Mouse (Mus musculus) midbrain, embryonic 10.5 days (tissue): Measurements from ENCODE around the gene Shc2. TPM values are rescaled to one million over a fixed set of nuclear protein-coding genes. Genes with fewer than 3 reads are reported as not detected.

Experiments used
- polyA plus RNA-seq: library from polyadenylated mRNA; unstranded; fragments of >200 nt; fragmentation: Nextera tagmentation; extraction: Ambion mirVana; gene quantifications from 2 replicates; pipeline ENCODE4 v1.2.1, GENCODE M21; 2016

Gene Shc2
- polyA plus RNA-seq, 1 experiment from 2014 or later: 18.5 TPM

Other genes starting within 250 kb of the Shc2 start
- gene Vmn2r83, start 169.2 kb downstream of the Shc2 start, polyA plus RNA-seq: not detected in 2 replicates
- gene Plpp2, start 104.1 kb downstream of the Shc2 start, polyA plus RNA-seq: 19.8 and 23.6 TPM in 2 replicates
- 69.9 and 72.8 TPM in 2 replicates for gene Mier2, start 82.7 kb downstream of the Shc2 start, polyA plus RNA-seq
- gene Theg, start 50.6 kb downstream of the Shc2 start, polyA plus RNA-seq: not detected in 2 replicates
- 0.06 and 0.11 TPM in 2 replicates for gene C2cd4c, start 23.9 kb downstream of the Shc2 start, polyA plus RNA-seq
- not detected in 2 replicates for gene Odf3l2, start 7.8 kb upstream of the Shc2 start, polyA plus RNA-seq
- 0.89 and 1.1 TPM in 2 replicates for gene Madcam1, start 26.6 kb upstream of the Shc2 start, polyA plus RNA-seq
- 68.3 and 74.9 TPM in 2 replicates for gene Tpgs1, start 31.5 kb upstream of the Shc2 start, polyA plus RNA-seq
- 223 and 270 TPM in 2 replicates for gene Cdc34, start 44.3 kb upstream of the Shc2 start, polyA plus RNA-seq
- gene Gzmm, start 51.1 kb upstream of the Shc2 start, polyA plus RNA-seq: 0.98 and 1.0 TPM in 2 replicates
- gene Bsg, start 66.6 kb upstream of the Shc2 start, polyA plus RNA-seq: 607 and 655 TPM in 2 replicates
- gene Hcn2, start 78.7 kb upstream of the Shc2 start, polyA plus RNA-seq: 0.05 TPM in 2 replicates
- 48.6 and 51.7 TPM in 2 replicates for gene Polrmt, start 108.7 kb upstream of the Shc2 start, polyA plus RNA-seq
- 0.27 and 0.42 TPM in 2 replicates for gene Fgf22, start 117.2 kb upstream of the Shc2 start, polyA plus RNA-seq
- gene Rnf126, start 129.0 kb upstream of the Shc2 start, polyA plus RNA-seq: 109 and 118 TPM in 2 replicates
- 1.1 and 1.8 TPM in 2 replicates for gene Fstl3, start 139.4 kb upstream of the Shc2 start, polyA plus RNA-seq
- gene Prss57, start 153.0 kb upstream of the Shc2 start, polyA plus RNA-seq: 0.05 TPM in 1 of 2 replicates, not detected in the other
- gene Palm, start 155.7 kb upstream of the Shc2 start, polyA plus RNA-seq: 130 and 153 TPM in 2 replicates
- gene Misp, start 183.1 kb upstream of the Shc2 start, polyA plus RNA-seq: 0.46 and 0.67 TPM in 2 replicates
- gene Ptbp1, start 216.5 kb upstream of the Shc2 start, polyA plus RNA-seq: 296 and 334 TPM in 2 replicates
- 8.0 and 13.5 TPM in 2 replicates for gene Prtn3, start 236.6 kb upstream of the Shc2 start, polyA plus RNA-seq
- gene Plppr3, start 236.7 kb upstream of the Shc2 start, polyA plus RNA-seq: 110 and 169 TPM in 2 replicates
- gene Elane, start 248.3 kb upstream of the Shc2 start, polyA plus RNA-seq: 0.16 and 0.46 TPM in 2 replicates